Mouse (Mus musculus): Measurements from ENCODE around the gene Zfp839. TPM values are rescaled to one million over a fixed set of nuclear protein-coding genes. Genes with fewer than 3 reads are reported as not detected.
"Not testable (repeated sequence)": the region's sequence is repeated elsewhere in the genome, so short reads cannot be mapped to it uniquely, and the experiment has no call there.

The Zfp839 gene
- polyA plus RNA-seq, 1 experiment = 6.6 TPM

GRCm38 (mm10) chr12:110851414-110851813, 1.4 kb downstream of the Zfp839 start:
- no peak overlapping the region for H3K27ac ChIP-seq (ENCODE audit: insufficient read depth, low read length)
- peak overlapping the region; percentile 58; the same call in 1 of the 2 replicates for H3K4me3 ChIP-seq (ENCODE audit: insufficient read depth, low read length)
- 0 out of 2 replicates have a peak, but pooled peaks cover 3% of the 10 kb centered on the region for H3K4me1 ChIP-seq (ENCODE audit: control insufficient read depth, insufficient read depth, low read length)
- TF ChIP-seq CTCF (IDR thresholded peaks at IDR 0.05; ENCODE audit: borderline replicate concordance, insufficient read depth, low read length) (no peak), POLR2A (IDR thresholded peaks at IDR 0.05; ENCODE audit: low read depth, low read length) (no peak)

GRCm38 (mm10) chr12:110851923-110852322, 1.9 kb downstream of the Zfp839 start:
- Histone ChIP-seq H3K4me3 (ENCODE audit: insufficient read depth, low read length) (no peak overlapping the region), H3K27ac (ENCODE audit: insufficient read depth, low read length) (no peak overlapping the region), H3K4me1 (ENCODE audit: control insufficient read depth, insufficient read depth, low read length) (0 out of 2 replicates have a peak, but pooled peaks cover 3% of the 10 kb centered on the region)
- TF ChIP-seq CTCF (IDR thresholded peaks at IDR 0.05; ENCODE audit: borderline replicate concordance, insufficient read depth, low read length) = no peak
- no peak for TF ChIP-seq POLR2A (IDR thresholded peaks at IDR 0.05; ENCODE audit: low read depth, low read length)

DNA sequence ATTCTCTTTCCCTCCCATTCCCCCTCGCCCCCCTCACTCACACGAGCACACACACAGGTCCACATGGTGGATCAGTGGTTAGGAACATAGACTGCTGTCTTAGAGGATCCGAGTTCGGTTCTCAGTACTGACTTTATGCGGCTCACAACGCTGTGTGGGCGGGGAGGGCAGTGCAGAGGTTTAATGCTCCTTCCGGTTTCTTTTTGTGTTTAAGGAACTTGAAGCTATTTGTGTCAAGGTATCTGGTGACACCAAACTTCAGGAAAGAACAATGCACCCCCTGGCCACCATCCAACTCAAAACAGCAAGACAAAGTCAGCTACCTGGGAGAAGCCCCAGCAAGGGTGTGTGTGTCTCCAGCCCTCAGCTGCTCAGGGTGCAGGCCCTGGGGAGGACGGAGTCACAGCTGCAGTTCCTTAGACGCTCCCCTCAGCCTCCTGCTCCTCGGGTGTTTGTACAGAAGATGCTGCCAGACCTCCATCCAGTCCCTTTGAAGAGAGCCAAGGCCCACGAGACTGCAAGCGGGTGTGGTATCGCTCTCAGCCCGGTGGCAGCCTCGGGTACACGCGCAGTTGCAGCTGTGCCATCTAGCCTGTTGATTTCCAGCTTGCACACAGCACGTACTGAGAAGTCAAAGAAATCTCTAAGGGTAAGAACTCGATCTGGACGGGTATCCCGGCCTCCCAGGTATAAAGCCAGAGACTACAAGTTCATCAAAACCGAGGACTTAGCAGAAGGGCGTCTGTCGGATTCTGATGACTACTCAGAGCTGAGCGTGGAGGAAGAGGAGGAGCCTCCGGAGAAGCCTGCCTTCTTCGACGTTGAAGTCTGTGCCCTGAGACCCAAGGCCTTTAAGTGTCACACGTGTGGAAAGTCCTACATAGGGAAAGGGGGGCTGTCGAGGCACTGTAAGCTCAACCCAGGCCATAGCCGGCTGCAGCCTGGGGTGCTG, 5.0 kb downstream of the Zfp839 start:
- Histone ChIP-seq H3K4me1 (ENCODE audit: control insufficient read depth, insufficient read depth, low read length) (0 out of 2 replicates have a peak, but pooled peaks cover 3% of the 10 kb centered on the region), H3K27ac (ENCODE audit: insufficient read depth, low read length) (no peak overlapping the region), H3K4me3 (ENCODE audit: insufficient read depth, low read length) (no peak overlapping the region)
- TF ChIP-seq CTCF (IDR thresholded peaks at IDR 0.05; ENCODE audit: borderline replicate concordance, insufficient read depth, low read length) (no peak), POLR2A (IDR thresholded peaks at IDR 0.05; ENCODE audit: low read depth, low read length) (no peak)

- Histone ChIP-seq H3K4me3 (ENCODE audit: insufficient read depth, low read length) (no peak overlapping the region), H3K27ac (ENCODE audit: insufficient read depth, low read length) (no peak overlapping the region), H3K4me1 (ENCODE audit: control insufficient read depth, insufficient read depth, low read length) (no peaks in the 10 kb centered on the region)
- TF ChIP-seq CTCF (IDR thresholded peaks at IDR 0.05; ENCODE audit: borderline replicate concordance, insufficient read depth, low read length) = no peak
- TF ChIP-seq POLR2A (IDR thresholded peaks at IDR 0.05; ENCODE audit: low read depth, low read length) = no peak
Measured at GRCm38 (mm10) chr12:110857196-110857595, 7.1 kb downstream of the Zfp839 start.

DNA sequence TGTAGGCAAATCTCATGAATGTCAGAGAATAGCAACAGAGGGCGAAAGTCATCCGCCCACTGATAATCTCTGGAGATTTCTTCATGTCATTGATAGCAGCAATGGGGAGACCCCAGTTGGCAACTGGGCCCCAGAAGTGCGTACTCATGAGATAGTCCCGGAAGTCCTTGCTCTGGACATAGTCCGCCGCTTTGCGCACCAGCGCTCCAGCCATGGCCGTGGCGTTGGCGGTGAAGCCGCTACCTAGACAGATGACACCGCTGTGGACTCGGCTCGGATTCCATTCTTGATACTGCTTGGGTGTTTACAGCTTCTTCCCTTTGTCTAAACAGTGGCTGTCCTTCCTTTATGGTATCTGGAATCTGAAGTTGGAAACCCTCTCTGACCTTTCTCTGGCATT, 8.6 kb downstream of the Zfp839 start:
- not testable (repeated sequence) for H3K4me3 ChIP-seq (ENCODE audit: insufficient read depth, low read length); H3K4me1 ChIP-seq (ENCODE audit: control insufficient read depth, insufficient read depth, low read length); H3K27ac ChIP-seq (ENCODE audit: insufficient read depth, low read length)

DNA sequence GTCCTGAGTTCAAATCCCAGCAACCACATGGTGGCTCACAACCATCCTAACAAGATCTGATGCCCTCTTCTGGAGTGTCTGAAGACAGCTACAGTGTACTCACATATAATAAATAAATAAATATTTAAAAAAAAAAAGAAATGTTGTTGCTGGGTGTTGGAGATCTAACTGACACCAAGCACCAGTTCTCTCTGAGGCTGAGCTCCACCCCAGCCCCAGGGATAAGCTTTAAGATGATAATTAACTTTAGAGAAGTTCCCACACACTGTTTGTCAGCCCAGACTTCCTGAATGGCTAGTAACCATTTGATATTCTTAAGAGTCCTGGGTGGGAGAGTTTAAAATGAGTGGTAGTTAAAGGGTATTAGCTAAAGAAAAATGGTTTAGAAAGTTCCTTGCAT, 10.2 kb downstream of the Zfp839 start:
- Histone ChIP-seq H3K27ac (ENCODE audit: insufficient read depth, low read length) (no peak overlapping the region), H3K4me3 (ENCODE audit: insufficient read depth, low read length) (no peak overlapping the region), H3K4me1 (ENCODE audit: control insufficient read depth, insufficient read depth, low read length) (no peaks in the 10 kb centered on the region)
- TF ChIP-seq POLR2A (IDR thresholded peaks at IDR 0.05; ENCODE audit: low read depth, low read length) = no peak
- TF ChIP-seq CTCF (IDR thresholded peaks at IDR 0.05; ENCODE audit: borderline replicate concordance, insufficient read depth, low read length) = no peak

- H3K4me3 ChIP-seq (ENCODE audit: insufficient read depth, low read length) = no peak overlapping the region
- no peak overlapping the region for H3K27ac ChIP-seq (ENCODE audit: insufficient read depth, low read length)
- H3K4me1 ChIP-seq (ENCODE audit: control insufficient read depth, insufficient read depth, low read length) = no peaks in the 10 kb centered on the region
- TF ChIP-seq POLR2A (IDR thresholded peaks at IDR 0.05; ENCODE audit: low read depth, low read length) (no peak), CTCF (IDR thresholded peaks at IDR 0.05; ENCODE audit: borderline replicate concordance, insufficient read depth, low read length) (no peak)
Measured at GRCm38 (mm10) chr12:110861256-110861655, 11.2 kb downstream of the Zfp839 start.

GRCm38 (mm10) chr12:110864008-110864407, 14.0 kb downstream of the Zfp839 start:
- Histone ChIP-seq H3K4me1 (ENCODE audit: control insufficient read depth, insufficient read depth, low read length) (no peaks in the 10 kb centered on the region), H3K4me3 (ENCODE audit: insufficient read depth, low read length) (no peak overlapping the region), H3K27ac (ENCODE audit: insufficient read depth, low read length) (no peak overlapping the region)
- TF ChIP-seq CTCF (IDR thresholded peaks at IDR 0.05; ENCODE audit: borderline replicate concordance, insufficient read depth, low read length) (no peak), POLR2A (IDR thresholded peaks at IDR 0.05; ENCODE audit: low read depth, low read length) (no peak)

GRCm38 (mm10) chr12:110865571-110865970, 15.5 kb downstream of the Zfp839 start:
- Histone ChIP-seq H3K27ac (ENCODE audit: insufficient read depth, low read length) (no peak overlapping the region), H3K4me3 (ENCODE audit: insufficient read depth, low read length) (no peak overlapping the region), H3K4me1 (ENCODE audit: control insufficient read depth, insufficient read depth, low read length) (no peaks in the 10 kb centered on the region)
- TF ChIP-seq POLR2A (IDR thresholded peaks at IDR 0.05; ENCODE audit: low read depth, low read length) = no peak
- TF ChIP-seq CTCF (IDR thresholded peaks at IDR 0.05; ENCODE audit: borderline replicate concordance, insufficient read depth, low read length) = no peak

DNA sequence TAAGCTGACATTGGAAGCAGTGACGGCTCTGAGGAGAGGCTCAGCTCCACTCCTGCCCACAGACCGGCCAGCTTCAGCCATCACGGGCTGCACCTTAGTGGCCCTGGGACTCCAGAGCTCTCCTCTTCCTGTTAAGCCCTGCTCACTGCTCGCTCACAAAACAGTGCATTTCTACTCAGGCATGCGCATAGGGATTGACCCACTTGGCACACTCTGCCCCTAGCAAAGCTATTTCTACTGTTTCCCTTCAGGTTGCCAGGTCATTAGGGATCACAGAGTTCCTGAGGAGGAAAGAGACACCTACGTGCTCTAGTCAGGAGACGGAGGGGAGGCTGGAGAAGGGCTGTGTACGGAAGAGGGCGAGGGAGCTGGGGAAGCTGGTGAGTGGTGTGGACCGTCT, 15.9 kb downstream of the Zfp839 start:
- H3K4me1 ChIP-seq (ENCODE audit: control insufficient read depth, insufficient read depth, low read length) = no peaks in the 10 kb centered on the region
- TF ChIP-seq CTCF (IDR thresholded peaks at IDR 0.05; ENCODE audit: borderline replicate concordance, insufficient read depth, low read length) = no peak
- no peak for TF ChIP-seq POLR2A (IDR thresholded peaks at IDR 0.05; ENCODE audit: low read depth, low read length)
- no peak overlapping the region for H3K4me3 ChIP-seq (ENCODE audit: insufficient read depth, low read length)
- no peak overlapping the region for H3K27ac ChIP-seq (ENCODE audit: insufficient read depth, low read length)
